Mouse (Mus musculus) effector memory CD4-positive, alpha-beta T cell, adult 5 months (primary cell): ENCODE measurements around the gene Ywhag. TPM values are rescaled to one million over a fixed set of nuclear protein-coding genes. Genes with fewer than 3 reads are reported as not detected.

Source experiments
- polyA plus RNA-seq: library from polyadenylated mRNA; unstranded; fragments of 100-300 nt; shearing (Covaris generic); gene quantifications from one replicate; pipeline ENCODE4 v1.2.1, GENCODE M21; 2017

The Ywhag gene
- 63.7 TPM for polyA plus RNA-seq

DNA sequence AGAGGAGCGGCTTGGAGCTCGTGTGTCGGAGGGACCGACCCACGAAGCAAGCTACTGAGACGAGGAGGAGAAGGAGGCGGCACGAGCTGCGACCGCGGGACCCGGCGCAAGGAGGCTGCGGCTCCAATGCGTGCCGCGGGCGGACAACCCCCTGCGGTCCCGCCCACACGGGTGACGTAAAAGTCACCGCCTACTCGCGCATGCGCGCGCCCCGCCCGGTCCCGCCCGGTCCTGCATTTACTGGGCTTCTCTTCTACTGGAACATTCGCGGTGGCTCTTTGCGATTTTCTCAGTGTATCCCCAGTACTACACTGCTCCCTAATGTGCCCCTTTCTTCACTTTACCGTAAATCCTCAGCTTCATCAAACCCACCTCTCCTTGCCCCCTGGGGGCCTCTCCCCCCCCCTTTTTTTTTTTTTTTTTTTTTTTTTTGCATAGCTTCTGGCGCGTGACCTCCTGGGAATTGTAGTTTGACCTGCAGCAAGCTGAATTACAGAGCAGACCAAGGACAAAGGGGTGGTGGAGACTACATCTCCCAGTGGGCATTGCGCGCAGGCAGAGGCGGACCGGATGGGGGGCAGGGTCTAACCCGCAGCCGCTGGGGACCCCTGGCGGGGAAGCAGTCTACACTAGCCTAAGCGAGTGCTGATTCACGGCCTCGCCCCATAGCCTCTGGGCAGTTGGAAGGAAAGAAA, at the start of gene Ywhag:
Gene Ywhag, minus strand, starts transcription at position 136 of the 695 bp plus-strand sequence.

DNA sequence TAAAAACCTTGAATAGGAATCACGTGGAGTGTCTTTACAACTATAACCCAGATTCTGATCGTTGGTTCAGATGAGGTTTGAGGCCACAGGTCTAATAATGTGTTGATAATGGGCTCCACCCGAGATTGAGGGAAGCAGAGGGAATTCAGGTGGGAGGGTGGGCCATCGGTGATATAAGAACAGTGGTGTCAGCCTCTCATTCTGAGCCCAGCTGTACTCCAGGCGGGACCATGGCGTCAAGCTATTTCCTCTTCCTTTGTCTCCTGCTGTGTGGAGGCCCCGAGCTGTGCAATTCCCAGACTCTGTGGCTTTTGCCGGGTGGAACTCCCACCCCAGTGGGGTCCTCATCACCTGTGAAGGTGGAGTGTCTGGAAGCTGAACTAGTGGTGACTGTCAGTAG, 45.5 kb upstream of the Ywhag start, which contains the start of gene Zp3:
Gene Zp3, plus strand, starts transcription at position 196 of the 400 bp plus-strand sequence.

GRCm38 (mm10) chr5:135974365-135974764, 39.9 kb upstream of the Ywhag start, which contains the start of gene Ssc4d:
Gene Ssc4d (minus strand): TSS chr5:135974531.

DNA sequence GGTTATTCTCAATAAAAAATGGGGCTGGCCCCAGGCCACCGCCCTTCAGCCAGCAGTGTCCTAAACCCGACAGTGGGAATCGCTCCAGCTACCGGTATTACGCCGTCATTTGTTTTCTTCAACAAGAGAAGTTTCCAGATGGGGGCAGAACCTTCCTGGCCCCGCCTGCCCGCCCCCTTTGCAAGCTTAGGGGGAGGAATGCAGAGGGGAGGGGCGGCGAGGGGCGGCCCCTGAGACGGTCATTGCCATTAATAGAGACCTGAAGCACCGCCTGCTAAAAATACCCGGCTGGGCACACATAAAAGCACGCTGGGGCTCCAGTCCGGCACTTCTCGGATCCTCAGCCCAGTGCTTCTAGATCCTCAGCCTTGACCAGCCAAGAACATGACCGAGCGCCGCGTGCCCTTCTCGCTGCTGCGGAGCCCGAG, 46.7 kb downstream of the Ywhag start, which contains the start of gene Hspb1:
Gene Hspb1, plus strand, starts transcription at position 245 of the 428 bp plus-strand sequence.

Other genes with a start within 250 kb of the Ywhag start
- 92.9 TPM for gene Tmem120a, start 190.2 kb downstream of the Ywhag start, polyA plus RNA-seq
- not detected for gene Styxl1, start 156.2 kb downstream of the Ywhag start, polyA plus RNA-seq
- 366 TPM for gene Mdh2, start 156.1 kb downstream of the Ywhag start, polyA plus RNA-seq
- not detected for gene Srrm3, start 127.7 kb downstream of the Ywhag start, polyA plus RNA-seq
- gene Hspb1, start 46.7 kb downstream of the Ywhag start, polyA plus RNA-seq: 6.1 TPM
- not detected for gene Ssc4d, start 39.9 kb upstream of the Ywhag start, polyA plus RNA-seq
- not detected for gene Zp3, start 45.5 kb upstream of the Ywhag start, polyA plus RNA-seq
- gene Dtx2, start 60.2 kb upstream of the Ywhag start, polyA plus RNA-seq: 23.4 TPM
- gene Upk3b, start 103.9 kb upstream of the Ywhag start, polyA plus RNA-seq: not detected
- gene Upk3bl, start 119.9 kb upstream of the Ywhag start, polyA plus RNA-seq: not detected
- 3.3 TPM for gene Rasa4, start 149.3 kb upstream of the Ywhag start, polyA plus RNA-seq
- 55.2 TPM for gene Polr2j, start 182.0 kb upstream of the Ywhag start, polyA plus RNA-seq
- gene Lrwd1, start 201.5 kb upstream of the Ywhag start, polyA plus RNA-seq: 31.2 TPM
- 37.6 TPM for gene Alkbh4, start 201.5 kb upstream of the Ywhag start, polyA plus RNA-seq
- gene Orai2, start 236.1 kb upstream of the Ywhag start, polyA plus RNA-seq: 86.2 TPM